Mouse (Mus musculus) lung, postnatal 25 days (tissue): ENCODE data around the gene Ctnnd2.

Experiments
- DNase-seq: peaks from one replicate; pipeline ENCODE4 v3.0.0; 2022; ENCODE audit warnings: low spot score

Ctnnd2 gene

DNA sequence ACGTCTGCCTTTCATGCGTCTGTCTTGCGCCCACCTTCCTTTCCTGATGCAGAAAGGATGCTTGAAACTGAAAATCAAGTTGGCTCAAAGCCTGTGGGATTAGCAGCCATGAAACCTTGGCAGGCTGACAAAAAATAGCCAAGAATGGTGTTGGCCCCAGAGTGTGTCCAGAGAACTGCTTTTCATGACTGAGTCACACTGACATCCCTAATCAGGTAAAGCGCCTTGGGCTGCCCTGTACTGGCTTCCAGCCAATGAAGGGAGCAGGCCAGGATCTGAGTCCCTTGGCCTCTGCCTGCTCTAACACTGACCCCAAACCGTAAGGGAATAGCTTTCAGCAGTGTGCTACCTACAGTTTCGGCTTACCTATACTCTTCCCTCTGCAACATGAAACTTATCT lies 713.0 kb downstream of the Ctnnd2 start:
- no peak for DNase-seq

DNA sequence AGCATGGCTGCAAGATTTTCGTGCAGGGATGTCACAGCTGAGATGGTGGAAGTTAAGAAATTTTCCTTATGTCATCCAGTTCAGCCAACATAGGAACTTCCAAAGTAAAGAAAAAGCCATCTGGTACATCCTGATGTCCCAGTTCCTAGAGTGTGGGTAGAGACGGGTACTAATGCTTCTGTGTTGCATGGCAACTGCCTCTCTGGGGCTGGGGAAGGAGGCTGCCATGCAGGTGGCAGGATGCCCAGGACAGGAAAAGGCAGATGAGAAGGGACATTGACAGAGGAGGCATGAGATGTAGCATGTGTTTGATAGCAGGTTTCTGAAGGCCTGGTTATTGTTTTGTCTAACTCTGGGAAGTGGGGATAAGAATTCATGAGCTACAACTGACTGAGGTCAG lies 715.2 kb downstream of the Ctnnd2 start:
- no peak for DNase-seq

DNA sequence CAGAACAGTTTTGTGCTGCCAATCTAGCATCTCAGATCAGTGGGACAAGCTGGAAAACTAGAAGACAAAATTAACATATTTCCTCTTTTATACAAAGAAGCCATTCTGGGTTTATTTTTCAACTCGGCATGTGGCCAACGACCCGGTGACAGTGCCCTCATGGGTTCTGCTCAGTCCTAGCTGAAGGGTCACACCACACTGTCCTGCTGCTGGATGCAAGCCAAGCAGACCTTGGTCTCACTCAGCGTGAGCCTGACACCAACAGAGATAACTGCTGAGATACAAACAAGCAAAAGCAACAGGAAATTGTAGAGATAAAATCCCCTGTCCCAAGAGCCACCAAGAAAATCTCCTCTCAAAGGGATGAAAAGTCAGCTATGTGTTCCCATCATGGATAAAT lies 719.6 kb downstream of the Ctnnd2 start:
- DNase-seq, result no peak

DNA sequence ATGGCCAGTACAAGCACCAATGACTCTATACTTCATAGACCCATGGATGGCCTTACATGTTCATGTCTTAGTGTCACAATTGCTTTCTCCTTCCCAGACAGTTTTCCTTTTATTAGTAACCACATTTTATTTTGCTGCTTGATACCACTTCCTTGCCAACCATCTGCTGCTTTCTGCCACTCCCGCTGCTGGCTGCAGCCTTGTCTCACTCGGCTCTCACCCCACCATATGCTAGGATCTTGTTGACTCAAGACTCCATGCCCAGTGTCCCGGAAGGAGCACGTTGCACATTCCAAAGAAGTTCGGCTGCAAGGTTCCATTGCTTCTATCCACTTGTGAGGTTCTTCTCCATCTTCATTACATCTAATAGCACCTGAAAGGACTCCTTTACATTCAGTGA lies 722.7 kb downstream of the Ctnnd2 start:
- no peak for DNase-seq

DNA sequence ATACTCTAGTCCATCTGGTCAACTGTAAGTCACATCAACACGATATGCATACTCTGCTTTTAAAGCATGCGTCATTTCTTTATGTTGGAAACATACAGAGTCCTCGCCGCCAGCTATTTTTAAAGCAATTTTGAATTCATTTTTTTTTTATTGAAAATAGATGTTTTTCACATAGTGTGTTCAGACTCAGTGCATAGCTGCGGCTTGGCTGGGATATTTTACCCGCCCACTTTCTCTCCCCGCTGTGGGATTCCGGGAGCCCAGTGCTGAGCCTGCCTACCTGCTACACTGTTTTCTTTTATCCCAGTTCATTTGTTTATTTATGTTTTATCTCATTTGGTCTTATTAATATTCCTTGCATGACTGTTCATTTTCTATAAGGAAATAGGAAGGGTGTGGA lies 724.9 kb downstream of the Ctnnd2 start:
- no peak for DNase-seq

DNA sequence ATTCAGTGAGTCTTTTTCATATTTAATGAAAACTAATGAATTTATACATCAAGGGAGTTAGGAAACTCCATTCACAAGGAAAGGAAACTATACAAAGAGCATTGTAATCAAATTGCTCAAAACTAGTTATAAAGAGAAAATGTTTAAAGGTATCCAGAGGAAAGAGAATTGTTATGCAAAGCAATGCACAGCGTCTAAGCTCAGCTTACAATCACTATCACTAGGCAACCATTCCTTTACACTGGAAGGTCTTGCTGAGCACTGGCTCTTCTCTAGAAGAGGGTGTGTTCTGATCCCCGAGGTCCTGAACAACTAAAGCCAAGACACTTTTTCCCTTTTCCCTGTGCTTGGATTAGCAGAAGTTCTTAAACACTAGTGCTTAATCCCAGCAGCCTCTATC lies 735.6 kb downstream of the Ctnnd2 start:
- DNase-seq, result no peak

DNA sequence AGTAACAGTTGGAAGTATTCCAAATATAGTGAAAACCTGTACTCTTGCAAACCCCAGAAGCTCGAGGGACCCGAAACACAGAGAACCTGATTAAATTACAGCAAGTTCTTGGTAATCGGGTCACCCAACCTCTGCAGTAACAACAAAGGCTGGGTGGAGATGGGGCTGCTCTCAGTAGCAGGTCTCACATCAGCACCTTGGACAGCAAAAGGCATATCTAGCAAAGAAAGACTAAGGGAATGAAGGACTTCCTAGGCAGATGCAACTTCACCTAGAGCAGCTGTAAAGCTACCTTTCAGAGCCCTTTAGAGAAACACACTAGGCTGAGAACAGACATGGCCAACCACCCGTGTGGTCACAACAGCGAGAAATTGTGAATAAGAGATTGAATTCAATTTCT lies 741.0 kb downstream of the Ctnnd2 start:
- no peak for DNase-seq

DNA sequence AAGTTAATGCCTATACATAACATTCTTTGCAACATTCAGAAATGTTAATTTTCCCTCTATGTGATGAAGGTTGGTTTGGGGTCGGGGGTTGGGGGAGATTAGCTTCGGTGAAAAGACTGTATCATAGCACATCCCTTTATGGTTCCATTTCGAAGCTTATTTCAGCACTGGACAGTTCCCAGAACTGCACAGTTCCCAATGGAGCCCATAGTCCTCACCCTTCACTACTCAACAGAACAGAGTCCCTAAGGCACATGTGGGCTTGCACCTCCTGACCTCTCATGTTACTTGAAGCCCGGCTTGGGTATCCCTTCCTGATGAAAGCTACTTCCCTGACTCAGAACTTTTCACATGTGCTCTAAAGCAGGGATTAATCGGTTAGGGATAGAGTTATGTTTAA lies 753.4 kb downstream of the Ctnnd2 start:
- no peak for DNase-seq

DNA sequence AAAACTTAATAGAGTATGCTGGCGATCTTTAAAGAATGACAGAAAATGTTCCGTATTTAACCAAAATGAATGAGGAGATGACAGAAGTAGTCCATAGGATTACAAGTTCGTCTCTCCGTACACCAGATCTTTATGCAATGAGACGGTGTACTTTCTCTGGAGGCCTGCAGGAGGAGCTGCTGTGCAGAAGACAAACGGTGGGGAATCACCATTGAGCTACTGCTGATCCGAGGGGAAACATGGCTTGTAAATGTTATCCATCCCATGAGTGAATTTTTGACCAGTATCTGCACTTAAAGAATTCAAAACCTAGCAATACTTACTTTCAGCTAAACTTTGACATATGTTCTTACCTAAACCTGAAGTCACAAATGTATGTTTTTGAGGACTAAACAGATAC lies 755.2 kb downstream of the Ctnnd2 start:
- DNase-seq, result peak; percentile 38

DNA sequence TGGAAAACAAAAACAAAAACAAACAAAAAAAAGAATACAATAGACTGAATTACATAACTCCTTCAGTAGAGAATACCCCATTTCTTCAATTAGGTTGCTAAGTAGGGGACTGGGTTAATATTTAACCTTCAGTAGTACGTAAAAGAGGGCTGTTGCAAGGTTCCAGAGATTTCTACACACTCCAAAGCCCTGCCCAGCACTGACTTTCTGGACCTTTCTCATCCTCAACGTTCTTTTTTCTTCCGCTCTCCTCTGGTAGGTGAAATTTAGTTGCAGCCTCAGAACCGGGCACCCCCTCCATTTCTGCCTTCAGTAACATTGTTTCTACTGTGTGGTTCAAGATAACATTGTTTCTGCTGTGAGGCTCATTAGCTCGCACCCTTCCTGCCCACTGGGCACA lies 759.5 kb downstream of the Ctnnd2 start:
- peak; percentile 15 for DNase-seq

DNA sequence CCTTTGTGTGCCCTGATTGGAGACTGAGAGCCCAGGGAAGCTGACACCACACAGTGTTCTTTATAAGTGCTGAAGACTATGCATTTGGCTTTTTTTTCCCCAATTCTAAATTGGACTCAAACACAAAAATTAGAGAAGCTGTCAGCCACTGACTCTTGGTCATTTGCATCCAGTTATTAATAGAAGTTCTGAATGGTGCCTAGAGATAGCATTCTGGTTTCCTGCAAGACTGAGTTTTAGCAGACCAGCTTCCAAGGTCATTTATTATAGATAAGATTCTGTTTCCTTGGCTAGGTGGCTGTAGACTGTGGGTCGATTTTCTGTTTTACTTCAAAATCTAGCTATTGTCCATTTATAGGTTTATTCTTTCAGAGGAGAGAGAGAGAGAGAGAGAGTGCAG lies 773.5 kb downstream of the Ctnnd2 start:
- DNase-seq, result no peak

DNA sequence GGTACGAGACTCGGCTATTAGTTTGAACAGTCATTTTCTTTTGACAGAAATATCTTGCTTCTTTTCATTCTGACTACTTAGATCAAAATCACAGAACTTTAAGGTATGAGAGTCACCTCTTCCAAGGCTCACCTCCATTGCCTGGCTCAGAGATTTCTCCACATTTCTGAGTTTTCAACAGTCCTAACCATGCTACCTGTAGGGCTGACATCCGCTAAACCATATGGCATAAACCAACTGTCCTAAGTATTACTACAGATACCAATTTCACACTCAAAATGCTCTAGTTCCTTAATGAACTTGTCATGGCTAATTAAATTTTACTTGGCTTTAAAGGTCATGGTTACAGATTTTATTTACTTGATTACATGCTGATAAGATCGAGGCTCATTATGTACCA lies 786.1 kb downstream of the Ctnnd2 start:
- DNase-seq, result no peak

DNA sequence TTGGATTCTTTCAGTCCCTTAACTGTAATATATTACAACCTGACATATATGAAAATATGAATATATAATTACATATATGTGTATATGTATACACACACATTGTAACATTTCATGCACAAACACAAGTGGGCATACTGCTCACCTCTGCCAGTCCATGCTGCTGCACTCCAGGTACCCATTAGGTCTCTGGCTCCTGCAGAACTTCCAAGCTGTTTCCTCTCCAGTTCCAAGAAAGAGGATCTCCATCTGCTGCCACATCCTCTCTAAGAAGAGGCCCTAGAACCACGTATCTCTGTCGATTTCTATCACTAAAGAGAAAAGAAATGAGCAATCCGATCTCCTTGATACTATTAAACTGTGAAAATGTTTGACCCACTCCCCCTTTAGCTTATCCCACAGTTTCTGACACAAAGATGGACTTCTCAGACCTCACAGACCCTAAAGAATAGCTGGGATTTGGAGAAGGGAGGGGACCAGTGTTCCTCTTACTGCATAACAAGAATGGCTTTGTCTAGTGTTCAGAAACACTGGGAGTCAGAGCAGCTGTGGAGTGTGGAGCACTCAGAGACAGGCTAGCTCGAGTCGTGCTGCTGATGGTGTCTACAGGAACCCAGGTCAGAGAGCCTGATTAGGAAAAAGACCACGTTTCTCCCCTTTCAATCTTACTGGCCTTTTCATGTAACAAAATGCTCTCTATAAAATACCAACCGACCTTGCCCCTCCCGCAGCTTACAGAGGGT lies 790.2 kb downstream of the Ctnnd2 start:
- DNase-seq, result no peak

DNA sequence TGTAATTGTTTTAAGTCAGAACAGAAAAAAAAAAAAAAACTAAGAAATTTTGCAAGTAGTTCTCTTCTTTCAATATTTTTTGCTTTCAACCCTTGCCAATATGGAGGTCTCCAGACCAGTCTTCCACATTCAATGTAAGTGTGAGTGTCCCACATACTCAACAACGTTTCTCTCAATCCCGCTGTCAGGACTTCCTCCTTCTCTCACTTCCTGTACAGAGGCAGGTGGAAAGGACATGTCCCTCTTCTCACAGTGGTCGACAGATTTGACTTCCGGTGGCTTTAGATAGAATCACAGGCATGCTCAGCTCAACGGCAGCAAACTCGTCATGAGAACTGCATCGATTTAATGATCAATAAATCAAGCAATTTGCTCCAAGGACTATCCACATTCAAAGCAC lies 791.7 kb downstream of the Ctnnd2 start:
- DNase-seq, result no peak

DNA sequence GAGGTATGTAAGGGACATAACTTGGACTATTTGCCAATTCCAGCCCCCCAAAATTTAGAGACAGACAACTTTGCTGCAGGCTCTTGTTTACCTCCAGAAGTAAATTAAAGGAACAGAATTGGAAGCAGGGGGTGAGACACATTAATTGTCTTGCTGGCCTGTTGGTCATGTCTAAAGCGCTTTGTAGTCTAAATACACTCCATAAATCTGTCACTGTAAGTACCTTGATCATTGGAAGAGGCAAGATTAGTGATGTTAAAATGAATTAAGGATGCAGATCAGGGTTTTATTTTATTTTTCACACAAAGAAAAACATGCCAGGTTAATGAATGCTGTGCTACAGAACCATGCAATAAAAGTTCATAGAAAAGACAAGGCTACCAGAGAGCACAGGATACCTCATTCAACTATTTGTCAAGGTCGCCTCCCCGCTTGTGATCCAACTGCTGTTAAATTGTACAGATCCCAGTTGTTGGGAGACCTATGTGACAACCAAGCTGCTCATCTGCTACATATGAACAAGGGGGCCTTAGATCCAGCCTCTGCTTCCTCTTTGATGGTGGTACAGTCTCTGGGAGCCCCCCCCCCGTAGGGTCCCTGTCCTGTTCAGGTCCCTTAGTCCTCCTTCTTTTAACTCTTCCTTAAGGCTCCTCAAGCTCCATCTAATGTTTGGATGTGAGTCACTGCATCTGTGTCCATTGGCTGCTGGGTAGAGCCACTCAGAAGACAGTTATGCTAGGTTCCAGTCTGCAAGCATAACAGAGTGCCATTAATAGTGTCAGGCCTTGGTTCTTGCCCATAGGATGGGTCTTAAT lies 792.7 kb downstream of the Ctnnd2 start:
- DNase-seq, result no peak

DNA sequence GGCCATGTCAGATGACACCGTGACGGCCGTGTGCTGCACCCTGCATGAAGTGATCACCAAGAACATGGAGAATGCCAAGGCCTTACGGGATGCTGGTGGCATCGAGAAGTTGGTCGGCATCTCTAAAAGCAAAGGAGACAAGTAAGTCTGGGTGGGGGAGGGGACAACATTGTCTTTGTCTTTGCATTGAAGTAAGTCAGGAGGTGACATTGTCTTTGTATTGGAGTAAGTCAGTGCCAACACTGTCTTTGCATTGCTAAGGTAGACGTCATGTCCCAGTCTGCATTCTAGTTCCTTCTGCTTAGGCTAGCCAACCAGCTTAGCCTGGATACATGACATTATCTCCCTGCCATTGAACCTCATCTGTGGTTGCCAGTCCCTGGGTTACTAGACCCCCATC lies 794.4 kb downstream of the Ctnnd2 start:
- no peak for DNase-seq

DNA sequence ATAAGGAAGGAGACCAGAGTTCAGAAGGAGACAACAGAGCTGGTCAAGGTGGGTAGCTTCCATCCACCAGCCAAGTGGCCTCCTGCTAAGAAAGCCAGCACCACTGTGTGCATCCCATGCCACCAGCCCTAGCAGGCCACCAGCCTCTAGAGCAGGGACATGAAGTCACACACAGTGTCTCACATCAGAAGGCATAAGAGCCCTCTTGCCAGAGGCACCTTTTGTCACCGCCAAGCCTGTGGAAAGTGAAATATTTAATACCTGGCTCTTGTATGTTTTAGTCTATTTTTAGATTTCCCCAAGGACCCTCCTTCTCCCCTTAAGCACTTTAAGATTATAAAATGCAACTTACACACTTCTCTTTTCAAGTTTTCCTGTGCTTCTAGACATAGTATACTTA lies 802.0 kb downstream of the Ctnnd2 start:
- DNase-seq, result no peak

DNA sequence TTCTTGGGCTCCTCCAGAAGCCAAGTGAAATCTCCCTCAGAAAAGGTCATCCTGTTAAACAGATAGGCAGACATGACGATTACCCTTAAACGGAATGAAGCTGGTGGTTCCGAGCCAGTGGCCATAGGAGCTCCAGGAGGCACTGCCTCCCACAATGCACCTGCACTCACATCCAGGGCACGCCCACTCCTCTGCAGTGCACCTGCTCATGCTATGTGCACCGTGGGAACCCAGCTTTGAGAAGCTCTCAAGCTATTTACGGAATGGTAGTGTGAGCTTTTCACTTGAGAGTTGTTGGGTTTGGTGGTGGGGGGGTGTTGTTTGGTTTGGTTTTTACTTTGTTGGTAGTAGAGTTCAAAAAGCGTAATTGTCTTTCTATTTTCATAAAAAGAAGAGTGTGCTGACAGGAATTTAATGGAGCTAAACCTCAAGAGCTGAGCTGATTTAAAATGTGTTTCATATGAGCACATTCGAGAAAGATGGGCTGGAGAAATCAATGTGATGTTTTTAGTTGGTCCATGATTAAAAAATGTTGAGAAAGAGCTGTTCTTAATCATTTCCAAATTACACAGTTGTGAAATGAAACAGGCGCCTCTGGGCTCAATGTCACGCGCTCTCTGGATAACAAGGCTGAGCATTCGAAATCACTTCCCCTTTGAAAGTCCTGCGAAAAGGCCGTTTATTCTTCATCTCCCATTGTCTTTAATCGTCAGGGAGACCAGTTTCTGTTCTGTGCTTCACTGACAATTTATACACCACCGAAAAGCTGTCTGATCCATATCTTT lies 802.8 kb downstream of the Ctnnd2 start:
- DNase-seq, result peak; percentile 43

DNA sequence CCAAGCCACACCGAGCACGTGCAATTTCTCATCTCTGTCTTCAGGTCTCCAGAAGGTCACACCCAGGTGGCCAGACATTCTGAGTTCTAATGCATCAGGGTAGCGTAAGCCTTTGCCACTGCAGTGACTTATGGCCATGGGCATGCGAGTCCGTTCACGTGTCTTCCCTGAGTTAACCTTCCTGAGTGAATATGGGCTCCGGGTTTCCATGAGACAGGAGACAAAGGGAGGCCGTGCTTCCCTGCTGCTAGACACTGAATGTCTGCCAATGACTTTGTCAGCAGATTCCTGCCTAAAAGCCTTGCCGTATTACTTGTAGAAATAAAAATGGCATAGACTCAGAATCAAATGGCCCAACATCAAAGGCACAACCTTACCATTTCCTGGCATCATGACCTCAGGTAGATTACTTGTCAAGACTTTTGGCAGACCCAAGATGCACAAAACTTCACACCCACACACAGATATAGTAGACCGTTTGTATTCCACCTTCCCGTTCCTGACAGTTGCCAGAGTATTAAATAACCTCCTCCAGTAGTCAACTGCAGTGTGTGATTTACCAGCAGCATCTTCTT lies 804.9 kb downstream of the Ctnnd2 start:
- no peak for DNase-seq

DNA sequence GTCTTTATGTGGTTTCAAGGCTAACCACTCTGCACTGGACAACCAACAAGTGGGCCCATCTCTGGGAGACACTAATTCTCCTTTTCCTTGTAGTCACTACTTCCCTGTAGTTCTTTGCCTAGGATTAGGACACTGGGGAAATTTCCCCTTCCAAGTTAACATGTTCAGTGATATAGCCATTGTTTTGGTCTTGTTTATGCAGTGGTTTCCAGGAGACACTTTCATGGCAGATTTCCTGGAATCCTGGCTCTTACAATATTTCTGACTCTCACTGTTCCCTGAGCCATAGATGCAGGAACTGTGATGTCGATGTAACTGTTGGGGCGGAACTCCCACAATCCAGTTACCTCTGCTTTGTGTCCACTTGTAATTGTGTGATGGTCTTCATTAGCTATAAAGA lies 814.5 kb downstream of the Ctnnd2 start:
- DNase-seq, result no peak

DNA sequence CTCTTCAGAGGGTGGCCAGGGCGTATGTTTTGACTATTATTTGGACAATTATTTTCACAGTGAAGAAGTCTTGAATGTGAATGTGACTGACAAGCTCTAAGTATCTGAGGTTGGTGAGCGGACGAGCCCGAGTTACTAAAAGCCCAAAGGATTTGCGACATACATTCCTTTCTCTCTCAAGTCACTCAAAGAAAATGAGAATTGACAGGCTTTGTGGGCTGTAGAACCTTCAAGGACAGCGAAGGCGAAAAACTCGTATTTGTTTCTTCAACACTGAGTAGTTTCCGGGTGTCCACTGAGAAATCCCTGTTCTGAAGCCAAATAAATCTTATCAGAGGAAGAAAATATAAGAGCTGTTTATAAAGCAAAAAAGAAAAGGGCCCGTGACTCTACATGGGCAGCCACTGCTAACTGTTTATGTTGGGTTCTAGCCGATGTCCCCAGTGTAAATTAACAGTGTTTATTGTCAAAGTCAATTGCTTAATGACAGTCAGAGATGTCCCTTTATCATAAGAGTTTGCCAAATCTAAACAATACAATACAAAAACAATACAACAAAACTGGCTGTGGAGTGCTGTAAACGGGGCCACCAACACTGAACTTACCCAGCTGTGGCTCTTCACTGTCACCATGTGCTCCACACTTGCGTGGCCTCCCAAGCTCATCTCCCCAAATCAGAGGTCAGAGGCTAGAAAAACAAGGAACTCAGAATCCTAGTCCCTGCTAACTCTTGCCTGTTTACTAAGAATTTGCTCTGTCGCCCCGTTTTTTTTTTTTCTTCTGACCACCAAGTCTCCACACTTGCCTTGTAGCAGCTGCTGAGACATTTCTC lies 818.2 kb downstream of the Ctnnd2 start:
- DNase-seq, result peak; percentile 29

DNA sequence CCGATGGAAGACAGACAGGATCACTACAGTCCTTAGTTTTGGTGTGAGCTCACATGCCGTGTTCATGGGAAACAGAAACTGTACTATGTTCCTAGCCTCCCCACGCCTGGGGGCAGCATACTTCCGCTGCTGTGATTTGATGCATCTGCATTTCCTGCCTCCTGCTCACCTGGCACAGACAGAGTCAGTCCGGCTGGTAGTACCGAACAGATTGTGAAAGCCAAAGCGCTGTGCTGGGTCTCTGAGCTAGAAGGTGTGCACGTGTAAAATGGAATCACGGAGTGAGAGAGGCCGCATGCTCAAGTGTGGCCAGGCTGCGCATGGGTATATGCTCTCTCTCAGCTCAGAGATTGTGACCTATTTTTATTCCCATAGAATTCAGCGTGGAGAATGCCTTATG lies 820.0 kb downstream of the Ctnnd2 start:
- DNase-seq, result no peak
